Mouse (Mus musculus): ENCODE measurements at regions not wholly inside any gene's neighbourhood (a gene's known extent, or its start where the extent isn't known, plus 50 kb on each side); places are given as distances from the start of the nearest gene placed in this dataset.
A peak's percentile ranks its signal among the peaks of the same experiment; 100 is the strongest.

GRCm38 (mm10) chr17:16798316-16798715 lies 265.6 kb upstream of the Zfp960 start:
- no peak for TF ChIP-seq ZNF384 (IDR thresholded peaks at IDR 0.05; ENCODE audit: low read depth, low read length)
- TF ChIP-seq HCFC1 (IDR thresholded peaks at IDR 0.05; ENCODE audit: borderline replicate concordance, insufficient read depth, low read length): no peak
- no peak for TF ChIP-seq CHD2 (IDR thresholded peaks at IDR 0.05; ENCODE audit: low read depth, low read length)
- TF ChIP-seq ZC3H11A (IDR thresholded peaks at IDR 0.05; ENCODE audit: borderline replicate concordance, low read depth, low read length): no peak
- 0 out of 2 replicates have a peak, but pooled peaks have one; percentile 17 for TF ChIP-seq MAFK (IDR thresholded peaks at IDR 0.05; ENCODE audit: insufficient read depth, low read depth, low read length)

All from ES-E14 (cell line).